Mouse (Mus musculus): Measurements from ENCODE around the gene Bex2.
"Not testable (repeated sequence)": the region's sequence is repeated elsewhere in the genome, so short reads cannot be mapped to it uniquely, and the experiment has no call there.

Gene Bex2

GRCm38 (mm10) chrX:136068020-136068419, at the start of gene Bex2:
Bex2 (minus strand) TSS chrX:136068236.
- DNase-seq (ENCODE audit: low read depth), result not testable (repeated sequence)

- no peak for DNase-seq (ENCODE audit: low read depth)
These were observed 47.5 kb upstream of the Bex2 start for GRCm38 (mm10) chrX:136115419-136115961.

- no peak for DNase-seq (ENCODE audit: low read depth)
These were observed 47.0 kb upstream of the Bex2 start for GRCm38 (mm10) chrX:136115015-136115414.

GRCm38 (mm10) chrX:136107942-136108341, 39.9 kb upstream of the Bex2 start:
- peak; percentile 8 for DNase-seq (ENCODE audit: low read depth)

GRCm38 (mm10) chrX:136104724-136105088, 36.7 kb upstream of the Bex2 start:
- no peak for DNase-seq (ENCODE audit: low read depth)

GRCm38 (mm10) chrX:136104046-136104723, 36.1 kb upstream of the Bex2 start:
- no peak for DNase-seq (ENCODE audit: low read depth)

GRCm38 (mm10) chrX:136094421-136094820, 26.4 kb upstream of the Bex2 start:
- no peak for DNase-seq (ENCODE audit: low read depth)

- DNase-seq (ENCODE audit: low read depth), result no peak
These were observed 24.7 kb upstream of the Bex2 start for GRCm38 (mm10) chrX:136092497-136093279.

GRCm38 (mm10) chrX:136085155-136085554, 17.1 kb upstream of the Bex2 start, which contains the start of gene Nxf3:
Nxf3 (minus strand) TSS chrX:136085255.
- no peak for DNase-seq (ENCODE audit: low read depth)

GRCm38 (mm10) chrX:136067201-136067991, 640 bp downstream of the Bex2 start:
- not testable (repeated sequence) for DNase-seq (ENCODE audit: low read depth)

GRCm38 (mm10) chrX:136060698-136061097, 7.3 kb downstream of the Bex2 start:
- no peak for DNase-seq (ENCODE audit: low read depth)

- no peak for DNase-seq (ENCODE audit: low read depth)
These were observed 16.8 kb downstream of the Bex2 start for GRCm38 (mm10) chrX:136051219-136051618.

- peak; percentile 60 for DNase-seq (ENCODE audit: low read depth)
These were observed 20.5 kb downstream of the Bex2 start for GRCm38 (mm10) chrX:136047528-136047927.

GRCm38 (mm10) chrX:136043726-136044125, 24.3 kb downstream of the Bex2 start:
- no peak for DNase-seq (ENCODE audit: low read depth)

- DNase-seq (ENCODE audit: low read depth), result not testable (repeated sequence)
These were observed 35.0 kb downstream of the Bex2 start, which contains the start of gene Arxes1 for GRCm38 (mm10) chrX:136032799-136033763. Arxes1 (plus strand) TSS chrX:136033367.

- DNase-seq (ENCODE audit: low read depth), result no peak
These were observed 37.7 kb downstream of the Bex2 start for GRCm38 (mm10) chrX:136030331-136030730.

All from induced T-regulatory cell, adult 2 months (primary cell).